Comparison of ENCODE assay signal across 18 mouse cellular contexts in genomic region chr11:4289280-4289679, GRCm38 (mm10). TPM values are rescaled to one million over a fixed set of nuclear protein-coding genes. Genes with fewer than 3 reads are reported as not detected.
DNase-seq lines count a peak whose midpoint lies in the region; ATAC-seq and TF ChIP-seq lines count a peak whose summit lies in the region.
"Had no signal": no experiment of that assay in that cellular context is flagged by ENCODE, and none has a peak within 500 bp of the region (broad histone marks: within the 10 kb centered on the region; RNA-seq: fewer than 3 reads in every experiment).

No protein-coding gene starts in this region.

- H3K36me3 ChIP-seq in C2C12 (ENCODE audit: control insufficient read depth, insufficient read depth) (no peaks in the 10 kb centered on the region), CH12.LX (replicated peaks in 1 of 2; ENCODE audit: control insufficient read depth in 1 of 2, insufficient read depth in 1 of 2, low read length in 1 of 2) (no peaks in the 10 kb centered on the region)
- H3K36me3 ChIP-seq in heart, embryonic 11.5 days (ENCODE audit: control insufficient read depth, insufficient read depth, low read length), result no peaks in the 10 kb centered on the region
- H3K36me3 ChIP-seq: forebrain, embryonic 12.5 days; liver, embryonic 12.5 days; lung, embryonic 15.5 days had no signal

- WGBS in heart, embryonic 11.5 days (ENCODE audit: insufficient replicate concordance), result 56% methylated on average over 3 of the region's 3 CpGs

- no peak overlapping the region for H3K9ac ChIP-seq in CH12.LX (ENCODE audit: insufficient read depth, low read depth)
- H3K9ac ChIP-seq in heart, embryonic 11.5 days (ENCODE audit: low read depth, low read length), result no peak overlapping the region
- H3K9ac ChIP-seq: forebrain, embryonic 12.5 days; liver, embryonic 12.5 days; lung, embryonic 15.5 days had no signal

- peak overlapping the region; percentile 8 for H3ac ChIP-seq in C2C12 (ENCODE audit: control insufficient read depth, insufficient read length, low read depth)

- peaks cover 13 to 21% of the 10 kb centered on the region in 2 experiments for H3K4me1 ChIP-seq in CH12.LX (ENCODE audit: control insufficient read depth in 1 of 2, insufficient read depth in 2 of 2)
- H3K4me1 ChIP-seq in heart, embryonic 11.5 days (ENCODE audit: control insufficient read depth, insufficient read depth, low read length), result peaks cover 7% of the 10 kb centered on the region
- H3K4me1 ChIP-seq: forebrain, embryonic 12.5 days had no signal

- no peak for TF ChIP-seq EP300 in CH12.LX (IDR thresholded peaks at IDR 0.05; ENCODE audit: low read length)

- H3K4me2 ChIP-seq in CH12.LX (ENCODE audit: insufficient read depth, low read depth, poor library complexity, severe bottlenecking), result peak overlapping the region; percentile 65
- no peak overlapping the region for H3K4me2 ChIP-seq in heart, embryonic 11.5 days
- H3K4me2 ChIP-seq: forebrain, embryonic 12.5 days; liver, embryonic 12.5 days; lung, embryonic 15.5 days had no signal

- H3K27me3 ChIP-seq in C2C12 (ENCODE audit: control insufficient read depth, insufficient read depth, insufficient read length), result no peaks in the 10 kb centered on the region
- no peaks in the 10 kb centered on the region for H3K27me3 ChIP-seq in CH12.LX (replicated peaks)
- peaks cover 13% of the 10 kb centered on the region for H3K27me3 ChIP-seq in heart, embryonic 11.5 days (ENCODE audit: control insufficient read depth, insufficient read depth, low read length)

- no peak for TF ChIP-seq POLR2A in CH12.LX (IDR thresholded peaks at IDR 0.05; ENCODE audit: low read depth, low read length)

- intact Hi-C loops in heart, postnatal 14 days (cut with DNase I), result no loop called here

- no peaks in the 10 kb centered on the region for H3K79me3 ChIP-seq in C2C12 (ENCODE audit: low read depth)

- peak; percentile 68 for ATAC-seq in megakaryocyte, adult 5-6 weeks (ENCODE audit: poor library complexity, severe bottlenecking)
- ATAC-seq in heart, embryonic 11.5 days (replicated peaks; ENCODE audit: insufficient number of reproducible peaks, low FRiP score, low TSS enrichment), result no peak
- ATAC-seq: liver, embryonic 12.5 days had no signal

- TF ChIP-seq RAD21 in CH12.LX (IDR thresholded peaks at IDR 0.05; ENCODE audit: low read depth, low read length), result no peak

- no peak overlapping the region for H3K27ac ChIP-seq in CH12.LX (ENCODE audit: insufficient read depth, low read depth)
- no peak overlapping the region for H3K27ac ChIP-seq in heart, embryonic 11.5 days (ENCODE audit: low read depth, low read length)
- H3K27ac ChIP-seq: forebrain, embryonic 12.5 days; kidney, postnatal 0 days; liver, embryonic 12.5 days; lung, embryonic 15.5 days had no signal

- in situ Hi-C loops in CH12.LX (cut with MboI; ENCODE audit: low pct_ligation_motif_present, low pct_unique_long_range_greater_than_20kb, low sequenced_read_pairs), result no loop called here

- no peak for DNase-seq in CH12.LX (ENCODE audit: extremely low read depth)
- peak; percentile 19 to 36 for DNase-seq in thymus, postnatal 10 days (ENCODE audit: low spot score in 2 of 2)
- DNase-seq in heart, postnatal 14 days, result no peak
- DNase-seq in right cerebral cortex, postnatal 25 days, result no peak
- DNase-seq: adrenal gland, postnatal 10 days; cerebellum, adult 8-10 months; heart, adult 11 months; retina, postnatal 1 day had no signal

- dilution Hi-C loops in CH12.LX (cut with MboI; ENCODE audit: extremely low pct_ligation_motif_present, extremely low pct_unique_long_range_greater_than_20kb, low sequenced_read_pairs), result no loop called here

- H3K79me2 ChIP-seq in C2C12 (ENCODE audit: control insufficient read depth, insufficient read depth) (no peaks in the 10 kb centered on the region), CH12.LX (replicated peaks; ENCODE audit: control insufficient read depth, extremely low read depth, insufficient read depth, poor library complexity, severe bottlenecking) (no peaks in the 10 kb centered on the region)

- no peaks in the 10 kb centered on the region for H3K9me3 ChIP-seq in CH12.LX (replicated peaks; ENCODE audit: low read length)
- no peaks in the 10 kb centered on the region for H3K9me3 ChIP-seq in heart, embryonic 11.5 days (replicated peaks; ENCODE audit: control insufficient read depth, low read length)
- H3K9me3 ChIP-seq: forebrain, embryonic 12.5 days; liver, embryonic 12.5 days; lung, embryonic 15.5 days had no signal

- TF ChIP-seq CTCF in C2C12 (IDR thresholded peaks at IDR 0.05; ENCODE audit: control insufficient read depth, insufficient read depth, insufficient read length) (no peak), CH12.LX (conservative IDR thresholded peaks at IDR 0.05 in 1 of 2, IDR thresholded peaks at IDR 0.05 in 1 of 2; ENCODE audit: low read depth in 2 of 2, low read length in 2 of 2) (no peak)

- no peak overlapping the region for H3K4me3 ChIP-seq in C2C12 (ENCODE audit: insufficient read depth, poor library complexity, severe bottlenecking)
- H3K4me3 ChIP-seq in CH12.LX (replicated peaks in 1 of 3; ENCODE audit: low read depth in 2 of 3, low read length in 2 of 3, poor library complexity in 1 of 3), result no peak overlapping the region
- no peak overlapping the region for H3K4me3 ChIP-seq in heart, embryonic 11.5 days (ENCODE audit: low read depth, low read length)
- H3K4me3 ChIP-seq: forebrain, embryonic 12.5 days; liver, embryonic 12.5 days; lung, embryonic 15.5 days had no signal

TF ChIP-seq in C2C12, 6 proteins besides CTCF, POLR2A, EP300 and RAD21:
- no peak for TF ChIP-seq USF1 (IDR thresholded peaks at IDR 0.05; ENCODE audit: low read depth)
- no peak for TF ChIP-seq FOSL1 (IDR thresholded peaks at IDR 0.05; ENCODE audit: insufficient read depth, low read length, poor library complexity, severe bottlenecking)
- TF ChIP-seq MAX (IDR thresholded peaks at IDR 0.05), result no peak
- no peak for TF ChIP-seq CEBPB (IDR thresholded peaks at IDR 0.05; ENCODE audit: low read depth)
- TF ChIP-seq MYOG (IDR thresholded peaks at IDR 0.05; ENCODE audit: control insufficient read depth, extremely low read depth, insufficient read length), result no peak
- no peak for TF ChIP-seq MYOD1 (IDR thresholded peaks at IDR 0.05; ENCODE audit: control insufficient read depth, insufficient read length, low read depth)
TF ChIP-seq in C2C12: peak in this region for 0.

TF ChIP-seq in CH12.LX, 34 proteins besides CTCF, POLR2A, EP300 and RAD21:
- peak; percentile 60 for TF ChIP-seq BHLHE40 (IDR thresholded peaks at IDR 0.05; ENCODE audit: low read depth, low read length)
- TF ChIP-seq USF2 (conservative IDR thresholded peaks at IDR 0.05; ENCODE audit: low read depth, low read length), result no peak
- TF ChIP-seq ZNF384 (IDR thresholded peaks at IDR 0.05; ENCODE audit: low read depth, low read length), result no peak
- TF ChIP-seq ZC3H11A (IDR thresholded peaks at IDR 0.05; ENCODE audit: low read depth, low read length), result no peak
- TF ChIP-seq JUN (IDR thresholded peaks at IDR 0.05; ENCODE audit: insufficient read depth, low read depth, low read length), result no peak
- no peak for TF ChIP-seq CHD2 (IDR thresholded peaks at IDR 0.05; ENCODE audit: low read length)
- 0 out of 2 replicates have a peak, but pooled peaks have one; percentile 34 for TF ChIP-seq ETS1 (conservative IDR thresholded peaks at IDR 0.05; ENCODE audit: low read depth, low read length)
- TF ChIP-seq IRF4 (IDR thresholded peaks at IDR 0.05; ENCODE audit: low read depth, low read length), result peak; percentile 40; the same call in 1 of the 2 replicates
- no peak for TF ChIP-seq ELF1 (IDR thresholded peaks at IDR 0.05; ENCODE audit: low read depth, low read length)

RNA-seq across cellular contexts. Expression of gene Lif, which starts 31.9 kb away (rescaled TPM):
- polyA plus RNA-seq in C2C12 (2012; fragmentation: generic; extraction: Trizol), result 1.0 TPM
- total RNA-seq in CH12.LX (2012; rRNA removed), result 0.42 and 1.8 TPM in 2 replicates
- total RNA-seq in CH12.LX (2014; rRNA removed), result 0.05 and 0.15 TPM in 2 replicates
- polyA plus RNA-seq in CH12.LX (2012; ENCODE audit: insufficient read length, low read depth), result 0.07 and 0.17 TPM in 2 replicates
- total RNA-seq in megakaryocyte, adult 5-6 weeks (2015), result 0.18 and 0.31 TPM in 2 replicates
- total RNA-seq in megakaryocyte, adult 5-6 weeks (2017), result 1.1 and 6.7 TPM in 2 replicates
- under 1 TPM; 0.14 to 0.37 TPM for total RNA-seq in heart, postnatal 14 days (2021)
- polyA plus RNA-seq in heart, embryonic 11.5 days (2014; fragmentation: Nextera tagmentation; extraction: Ambion mirVana), result 0.06 and 0.11 TPM in 2 replicates
- polyA plus RNA-seq: forebrain, embryonic 12.5 days; liver, embryonic 12.5 days; neural tube, embryonic 14.5 days had no signal

RNA-seq across cellular contexts. Expression of gene Osm, which starts 53.1 kb away (rescaled TPM):
- not detected for polyA plus RNA-seq in C2C12 (2012; fragmentation: generic; extraction: Trizol)
- 11.0 and 12.8 TPM in 2 replicates for total RNA-seq in CH12.LX (2012; rRNA removed)
- total RNA-seq in CH12.LX (2014; rRNA removed), result 11.8 and 15.1 TPM in 2 replicates
- polyA plus RNA-seq in CH12.LX (2012; ENCODE audit: insufficient read length, low read depth), result 10.4 and 12.5 TPM in 2 replicates
- 26.6 and 34.4 TPM in 2 replicates for total RNA-seq in megakaryocyte, adult 5-6 weeks (2015)
- 31.9 and 39.2 TPM in 2 replicates for total RNA-seq in megakaryocyte, adult 5-6 weeks (2017)
- under 1 TPM in 1 of 2 experiments, not detected in 1; 0.10 TPM for total RNA-seq in heart, postnatal 14 days (2021)
- polyA plus RNA-seq in heart, embryonic 11.5 days (2014; fragmentation: Nextera tagmentation; extraction: Ambion mirVana), result 0.10 and 0.11 TPM in 2 replicates
- total RNA-seq: heart, postnatal 25 days; left cerebral cortex, postnatal 36 days had no signal
- polyA plus RNA-seq: forebrain, embryonic 12.5 days had no signal

Comparison
In these comparisons a context has a peak if more than half of its experiments do, and no peak if none do; other contexts are left out.
1. DNase-seq: peak in thymus, postnatal 10 days (2 of 2); none in CH12.LX (single experiment), heart, postnatal 14 days (0 of 2) and right cerebral cortex, postnatal 25 days (single experiment).
2. RNA of gene Osm, which starts 53.1 kb away (total RNA-seq): 26.6 to 39.2 TPM in megakaryocyte, adult 5-6 weeks and 11.0 to 15.1 TPM in CH12.LX; 0.10 TPM in heart, postnatal 14 days; every median in the first group is over 10 times any median in the second.